Mouse (Mus musculus) heart, adult 2 months (tissue): ENCODE data around the gene Cnih4.

Source experiments
- CTCF ChIP-seq: fragments of 200-600 bp; IDR thresholded peaks from 2 replicates; pipeline ENCODE4 v1.8.1; 2022; ENCODE audit warnings: antibody characterized with exemption, mild to moderate bottlenecking, moderate library complexity
- EP300 ChIP-seq: fragments of 200-500 bp; IDR thresholded peaks from 2 replicates; pipeline ENCODE4 v1.6.1; 2011; ENCODE audit warnings: low read depth, low read length, control low read depth; ENCODE audit not compliant: insufficient read depth
- POLR2A ChIP-seq: fragments of 200-500 bp; IDR thresholded peaks from 2 replicates; pipeline ENCODE4 v1.6.1; 2011; ENCODE audit warnings: mild to moderate bottlenecking, low read depth, low read length, control low read depth; ENCODE audit not compliant: insufficient read depth

DNA sequence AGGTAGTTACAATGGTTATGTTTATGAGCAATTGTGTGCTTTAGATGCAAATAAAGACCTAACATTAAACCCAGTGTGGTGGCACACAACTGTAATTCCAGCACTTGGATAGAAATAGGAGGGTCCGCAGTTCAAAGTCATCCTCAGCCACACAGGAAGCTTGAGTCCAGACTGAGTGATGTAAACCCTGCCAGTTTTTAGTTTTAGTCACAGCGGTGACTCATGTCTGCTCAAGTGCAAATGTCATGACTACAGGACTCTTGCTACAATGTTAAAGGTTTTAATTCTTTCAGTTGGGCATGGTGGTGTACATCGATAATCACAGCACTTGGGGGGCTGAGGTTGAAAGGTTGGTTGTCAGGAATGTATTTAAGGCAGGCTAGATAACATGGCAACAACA is 18.6 kb upstream of the Cnih4 start:
- TF ChIP-seq CTCF (no peak), POLR2A (no peak), EP300 (no peak)
